Mouse (Mus musculus): Measurements from ENCODE around the gene 4833439L19Rik.

DNA sequence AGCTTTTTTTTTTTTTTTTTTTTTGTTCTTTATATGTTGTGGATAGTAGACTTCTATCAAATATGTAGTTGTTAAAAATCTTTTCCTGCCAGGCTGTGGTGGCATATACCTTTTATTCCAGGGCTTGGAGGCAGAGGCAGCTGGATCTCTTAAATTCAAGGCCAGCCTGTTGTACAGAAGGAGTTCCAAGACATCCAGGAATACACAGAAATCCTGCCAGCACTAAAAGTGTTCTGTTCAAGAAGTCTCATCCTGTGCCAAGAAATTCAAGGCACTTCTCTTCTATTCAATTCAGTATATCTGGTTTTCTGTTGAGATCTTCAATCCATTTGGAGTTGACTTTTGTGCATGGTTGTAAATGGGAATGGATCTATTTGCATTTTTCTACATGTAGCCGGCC is 59.3 kb downstream of the 4833439L19Rik start:
- TF ChIP-seq POLR2A (IDR thresholded peaks at IDR 0.05; ENCODE audit: low read depth, low read length) (no peak), CTCF (IDR thresholded peaks at IDR 0.05; ENCODE audit: borderline replicate concordance, insufficient read depth, low read length) (no peak)
